Mouse (Mus musculus): ENCODE data around the gene Ctnnal1. TPM values are rescaled to one million over a fixed set of nuclear protein-coding genes. Genes with fewer than 3 reads are reported as not detected.
A peak's percentile ranks its signal among the peaks of the same experiment; 100 is the strongest.

Ctnnal1 gene
- total RNA-seq, 2 experiments from 2014 or later: 0.84 to 5.5 TPM

DNA sequence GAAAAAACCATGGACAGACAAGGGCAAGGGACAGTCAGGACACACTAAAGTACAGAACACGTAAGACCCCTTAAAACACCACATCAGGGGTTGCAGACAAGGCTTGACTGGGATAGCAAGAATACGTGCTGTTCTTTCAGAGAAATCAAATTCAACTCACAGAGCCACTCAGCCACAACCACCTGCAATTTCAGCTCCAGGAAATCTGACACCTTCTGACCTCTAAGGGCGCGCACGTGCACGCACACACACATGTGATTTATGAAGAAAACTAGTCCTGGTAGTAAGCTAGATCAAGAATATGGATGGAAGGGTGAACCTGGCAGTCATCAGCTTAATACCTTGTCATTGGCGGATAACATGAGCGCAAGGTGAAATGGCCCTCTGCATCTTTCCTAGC, 49.9 kb downstream of the Ctnnal1 start:
- ATAC-seq (replicated peaks; ENCODE audit: low FRiP score, poor library complexity, severe bottlenecking): no peak

DNA sequence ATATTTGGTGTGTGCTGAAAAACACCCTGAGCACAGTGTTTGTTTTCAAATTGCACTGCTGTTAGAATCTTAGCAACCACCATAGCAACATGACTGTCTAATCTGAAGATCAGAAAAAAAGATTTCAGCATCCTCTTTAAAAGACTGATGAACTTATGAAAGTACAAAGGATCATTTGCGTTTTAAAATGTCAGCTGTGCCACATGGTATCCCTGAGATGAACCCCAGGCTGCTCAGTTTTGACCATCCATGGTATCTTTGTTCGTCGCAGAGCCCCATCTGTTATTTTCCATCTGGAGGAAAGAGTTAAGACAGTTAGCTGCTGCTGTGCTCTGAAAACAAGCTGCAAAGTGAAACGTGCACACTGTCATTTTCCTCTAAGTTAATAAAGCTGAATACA, 52.9 kb downstream of the Ctnnal1 start:
- ATAC-seq (replicated peaks; ENCODE audit: low FRiP score, poor library complexity, severe bottlenecking): no peak

DNA sequence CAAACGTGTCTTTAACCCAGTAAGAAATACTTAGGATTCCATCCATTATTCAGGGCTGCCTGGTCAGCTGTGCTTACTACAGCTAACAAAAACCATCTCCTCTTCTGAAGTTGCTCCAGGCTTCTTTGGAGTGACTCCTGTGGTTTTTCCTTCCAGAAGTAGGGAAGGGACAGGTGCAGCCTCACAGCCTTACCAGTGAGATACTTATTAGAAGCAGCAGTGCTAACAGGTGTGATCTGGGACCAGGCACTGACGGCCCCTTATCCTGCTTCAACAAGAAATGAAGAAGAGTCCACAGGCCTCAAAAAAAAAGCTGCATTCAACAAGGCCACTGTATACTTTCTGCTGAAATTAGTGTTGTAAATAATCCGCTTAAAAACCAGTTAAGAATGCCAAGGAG, 53.3 kb downstream of the Ctnnal1 start:
- ATAC-seq (replicated peaks; ENCODE audit: low FRiP score, poor library complexity, severe bottlenecking): no peak

DNA sequence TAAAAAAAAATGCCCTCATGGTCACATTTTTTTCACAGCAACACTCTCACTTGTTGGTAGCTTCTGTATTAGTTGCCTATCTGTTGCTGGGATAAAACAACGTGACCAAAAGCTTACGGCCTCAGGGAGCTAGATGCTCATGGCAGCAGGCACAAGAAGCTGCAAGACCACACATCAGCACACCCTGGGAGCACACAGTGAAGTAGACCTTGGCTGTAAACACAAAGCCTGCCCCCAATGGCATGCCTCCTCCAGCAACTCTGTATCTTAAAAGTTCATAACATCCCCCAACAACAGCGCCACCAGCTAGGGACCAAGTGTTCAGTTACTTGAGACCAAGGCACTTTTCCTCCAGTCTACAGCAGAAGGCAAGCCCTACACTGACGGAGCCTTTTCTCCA, 55.9 kb downstream of the Ctnnal1 start:
- no peak for ATAC-seq (replicated peaks; ENCODE audit: low FRiP score, poor library complexity, severe bottlenecking)

DNA sequence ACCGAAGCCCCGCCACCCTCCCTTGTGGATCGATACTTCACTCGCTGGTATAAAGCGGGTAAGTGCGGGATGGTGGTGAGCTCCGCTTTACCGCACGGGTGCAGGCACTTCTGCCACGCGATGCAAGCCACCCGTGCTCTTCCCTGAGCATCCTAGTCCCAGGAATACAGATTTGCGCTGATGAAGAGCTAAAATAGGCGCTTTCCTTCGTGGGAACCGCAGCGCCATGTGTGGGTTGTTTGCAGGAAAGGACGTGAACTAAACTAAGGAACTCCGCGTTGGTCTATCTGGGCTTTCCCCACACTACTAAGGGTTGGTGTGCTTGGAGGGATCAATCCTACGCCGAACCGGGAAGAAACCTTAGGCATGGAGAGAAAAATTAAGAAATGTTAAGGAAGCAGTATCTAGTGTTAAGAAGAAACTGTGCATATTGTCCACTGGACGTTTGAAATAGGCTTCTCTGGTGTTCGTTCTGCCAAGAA, 62.3 kb downstream of the Ctnnal1 start:
- no peak for ATAC-seq (replicated peaks; ENCODE audit: low FRiP score, poor library complexity, severe bottlenecking)

DNA sequence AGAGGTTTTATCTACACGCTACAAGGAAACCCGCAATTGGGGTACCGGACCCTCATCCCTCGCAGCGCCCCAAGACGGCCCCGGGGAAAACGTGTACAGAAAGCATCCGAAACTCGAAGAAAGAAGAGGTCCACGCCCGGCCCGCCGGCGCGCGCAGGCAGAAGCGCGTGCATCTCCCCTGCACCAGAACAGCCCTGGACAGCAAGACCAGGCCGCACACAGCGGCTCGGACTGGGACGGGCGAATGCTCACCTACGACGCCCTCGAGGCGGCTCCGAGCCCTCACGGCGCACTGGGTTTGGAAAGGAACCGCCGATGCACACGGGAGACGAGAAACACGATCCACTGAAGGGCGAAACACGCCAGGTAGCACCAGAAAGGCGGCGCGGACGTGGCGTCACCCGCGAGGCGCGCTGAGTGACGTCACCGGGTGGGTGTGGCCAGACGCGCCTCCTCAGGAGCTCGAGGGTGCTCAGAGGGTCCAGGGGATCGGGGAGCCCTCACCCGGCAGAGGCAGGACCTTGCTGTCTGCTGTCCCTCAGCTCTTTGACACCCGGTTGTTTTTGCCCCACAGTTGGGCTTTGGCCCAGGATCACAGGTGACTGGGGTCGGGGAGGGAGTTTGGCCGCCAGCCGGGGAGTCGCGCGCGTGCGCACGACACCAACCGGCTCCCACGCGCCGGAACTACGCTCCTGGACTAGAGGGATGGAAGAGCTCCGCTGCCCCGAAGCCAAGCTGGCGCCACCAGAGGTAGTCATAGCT, 62.9 kb downstream of the Ctnnal1 start, which contains the start of the genes Elp1 and Fam206a:
Gene Elp1 (minus strand): TSS at position 425 of the 762 bp plus-strand sequence.
Gene Fam206a (plus strand): TSS at position 439 of the 762 bp plus-strand sequence.
- peak; percentile 95 for ATAC-seq (replicated peaks; ENCODE audit: low FRiP score, poor library complexity, severe bottlenecking)

DNA sequence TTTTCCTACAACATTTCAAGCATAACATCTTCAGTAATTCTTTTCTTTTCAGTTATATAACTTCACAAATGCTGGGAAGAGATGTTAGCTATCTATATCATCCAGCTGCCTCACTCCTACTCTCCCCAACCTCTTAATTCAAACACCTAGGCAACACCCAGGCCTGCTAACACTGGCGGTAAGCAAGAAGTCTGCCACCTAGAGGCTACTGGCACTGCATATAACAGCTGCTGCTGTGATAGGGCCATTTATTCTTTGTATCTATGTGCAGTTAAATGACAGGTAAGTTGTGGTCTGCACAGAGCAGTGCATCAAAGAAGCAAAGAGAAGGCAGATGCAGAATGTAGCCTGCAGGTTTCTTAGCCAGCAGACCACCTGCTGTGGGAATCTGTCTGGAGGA, 73.6 kb downstream of the Ctnnal1 start:
- ATAC-seq (replicated peaks; ENCODE audit: low FRiP score, poor library complexity, severe bottlenecking): no peak

DNA sequence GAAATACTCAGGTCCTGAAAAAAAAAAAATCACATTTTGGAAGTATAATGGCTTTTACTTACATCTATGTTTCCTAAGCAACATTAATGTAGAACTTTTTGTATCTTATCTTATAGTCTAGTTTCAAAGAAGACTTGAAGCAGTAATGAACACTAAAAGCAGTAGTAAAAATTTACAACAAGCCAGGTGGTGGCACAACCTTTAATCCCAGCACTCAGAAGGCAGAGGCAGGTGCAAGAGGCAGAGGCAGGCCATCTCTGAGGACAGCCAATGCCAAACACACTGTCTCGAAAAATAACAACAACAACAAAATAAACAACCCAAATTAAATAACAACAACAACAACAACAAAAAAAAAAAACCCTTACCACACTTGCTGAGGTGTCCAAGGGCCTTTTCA, 93.9 kb downstream of the Ctnnal1 start:
- no peak for ATAC-seq (replicated peaks; ENCODE audit: low FRiP score, poor library complexity, severe bottlenecking)

DNA sequence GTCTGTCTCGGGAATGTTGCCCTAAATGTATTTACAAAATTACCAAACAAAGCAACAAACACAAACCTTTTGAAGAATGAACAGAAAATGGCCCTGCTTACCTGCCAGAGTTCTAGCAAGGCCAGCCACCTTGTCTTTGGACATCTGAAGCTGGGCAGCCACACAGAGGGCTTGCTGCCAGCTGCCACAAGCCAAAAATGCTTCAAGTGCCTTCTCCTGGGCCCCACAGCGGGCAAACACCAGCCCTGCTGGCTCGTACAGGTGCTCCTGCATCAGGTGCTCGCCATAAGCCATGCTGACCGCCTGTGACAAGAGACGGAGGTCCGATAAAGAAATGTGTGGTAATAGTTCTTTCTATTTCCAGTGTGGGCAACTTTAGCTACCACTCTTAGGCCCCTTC, 96.1 kb downstream of the Ctnnal1 start:
- ATAC-seq (replicated peaks; ENCODE audit: low FRiP score, poor library complexity, severe bottlenecking): no peak

DNA sequence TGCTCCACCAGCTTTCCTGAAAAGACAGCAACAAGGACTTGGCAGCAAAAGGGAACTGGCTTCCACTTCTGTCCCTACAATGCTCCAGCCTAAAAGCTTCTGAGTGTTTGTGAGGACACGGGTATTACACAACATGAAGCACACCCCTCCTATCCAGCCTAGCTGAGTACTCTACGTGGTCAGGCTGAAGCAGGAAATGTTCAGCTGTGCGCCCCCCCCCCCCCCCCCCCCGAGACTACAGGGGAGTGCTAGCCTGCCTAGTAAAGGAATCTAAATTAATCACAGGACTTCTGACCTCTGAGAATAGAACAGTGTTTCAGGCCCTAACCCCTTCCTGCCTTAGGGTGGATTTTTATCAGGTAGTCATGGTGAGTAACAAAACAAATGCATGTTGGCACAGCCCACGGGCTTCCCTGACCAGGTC, 97.1 kb downstream of the Ctnnal1 start:
- ATAC-seq (replicated peaks; ENCODE audit: low FRiP score, poor library complexity, severe bottlenecking): no peak

Other genes with a start within 250 kb of the Ctnnal1 start
- not detected in 2 replicates for gene Gm26657, start 125.1 kb downstream of the Ctnnal1 start, total RNA-seq (2015; ENCODE audit: low replicate concordance)
- not detected in 2 replicates for gene Gm26657, start 125.1 kb downstream of the Ctnnal1 start, total RNA-seq (2017; ENCODE audit: low replicate concordance)
- gene Actl7b, start 123.7 kb downstream of the Ctnnal1 start, total RNA-seq (2015; ENCODE audit: low replicate concordance): not detected in 2 replicates
- not detected in 2 replicates for gene Actl7b, start 123.7 kb downstream of the Ctnnal1 start, total RNA-seq (2017; ENCODE audit: low replicate concordance)
- not detected in 2 replicates for gene Actl7a, start 121.8 kb downstream of the Ctnnal1 start, total RNA-seq (2015; ENCODE audit: low replicate concordance)
- gene Actl7a, start 121.8 kb downstream of the Ctnnal1 start, total RNA-seq (2017; ENCODE audit: low replicate concordance): not detected in 2 replicates
- 13.3 and 26.0 TPM in 2 replicates for gene Elp1, start 62.9 kb downstream of the Ctnnal1 start, total RNA-seq (2015; ENCODE audit: low replicate concordance)
- 7.4 and 11.3 TPM in 2 replicates for gene Elp1, start 62.9 kb downstream of the Ctnnal1 start, total RNA-seq (2017; ENCODE audit: low replicate concordance)
- 3.4 and 4.0 TPM in 2 replicates for gene Fam206a, start 62.8 kb downstream of the Ctnnal1 start, total RNA-seq (2015; ENCODE audit: low replicate concordance)
- gene Fam206a, start 62.8 kb downstream of the Ctnnal1 start, total RNA-seq (2017; ENCODE audit: low replicate concordance): 3.3 and 10.7 TPM in 2 replicates
- 5.4 and 7.5 TPM in 2 replicates for gene Tmem245, start 82.2 kb upstream of the Ctnnal1 start, total RNA-seq (2015; ENCODE audit: low replicate concordance)
- 0.68 and 3.2 TPM in 2 replicates for gene Tmem245, start 82.2 kb upstream of the Ctnnal1 start, total RNA-seq (2017; ENCODE audit: low replicate concordance)
- not detected in 2 replicates for gene Frrs1l, start 125.2 kb upstream of the Ctnnal1 start, total RNA-seq (2015; ENCODE audit: low replicate concordance)
- not detected in 2 replicates for gene Frrs1l, start 125.2 kb upstream of the Ctnnal1 start, total RNA-seq (2017; ENCODE audit: low replicate concordance)

Data from erythroid progenitor cell, adult 5-6 weeks (primary cell).